Mouse (Mus musculus) central nervous system, embryonic 14 days (tissue): ENCODE measurements around the gene Tbc1d10b. TPM values are rescaled to one million over a fixed set of nuclear protein-coding genes. Genes with fewer than 3 reads are reported as not detected.

Experiments
- polyA plus RNA-seq: library from polyadenylated mRNA; depleted of rRNA; stranded (reverse); fragments of >200 nt; gene quantifications from 2 replicates; pipeline ENCODE4 v1.2.3, GENCODE M21; 2012; rRNA removed

Gene Tbc1d10b
- polyA plus RNA-seq, result 55.6 and 59.0 TPM in 2 replicates

GRCm38 (mm10) chr7:127208295-127208552 lies at the start of gene Tbc1d10b:
Gene Tbc1d10b, minus strand, starts transcription at chr7:127208468.

GRCm38 (mm10) chr7:127243870-127244657 lies 35.8 kb upstream of the Tbc1d10b start, which contains the start of gene Zfp771:
Gene Zfp771, plus strand, starts transcription at chr7:127244274.

GRCm38 (mm10) chr7:127232622-127233367 lies 24.5 kb upstream of the Tbc1d10b start, which contains the start of the genes Zfp553 and Sept1:
Gene Zfp553, plus strand, starts transcription at chr7:127233061.
Gene Sept1, minus strand, starts transcription at chr7:127233130.

GRCm38 (mm10) chr7:127208553-127209438 lies 528 bp upstream of the Tbc1d10b start, which contains the start of gene Mylpf:
Gene Mylpf, plus strand, starts transcription at chr7:127208890.

GRCm38 (mm10) chr7:127195544-127196295 lies 12.5 kb downstream of the Tbc1d10b start, which contains the start of gene Cd2bp2:
Gene Cd2bp2, minus strand, starts transcription at chr7:127196050.

Other genes with a start within 250 kb of the Tbc1d10b start
- 126 and 133 TPM in 2 replicates for gene Cdipt, start 232.6 kb downstream of the Tbc1d10b start, polyA plus RNA-seq
- 0.85 and 0.95 TPM in 2 replicates for gene Cdiptos, start 232.4 kb downstream of the Tbc1d10b start, polyA plus RNA-seq
- gene Mvp, start 193.8 kb downstream of the Tbc1d10b start, polyA plus RNA-seq, result 3.9 and 5.7 TPM in 2 replicates
- 1.4 and 1.5 TPM in 2 replicates for gene Pagr1b, start 192.0 kb downstream of the Tbc1d10b start, polyA plus RNA-seq
- 15.3 and 18.9 TPM in 2 replicates for gene Pagr1a, start 191.1 kb downstream of the Tbc1d10b start, polyA plus RNA-seq
- 111 and 124 TPM in 2 replicates for gene Gm42742, start 187.4 kb downstream of the Tbc1d10b start, polyA plus RNA-seq
- gene Prrt2, start 187.3 kb downstream of the Tbc1d10b start, polyA plus RNA-seq, result 54.6 and 70.1 TPM in 2 replicates
- 309 and 326 TPM in 2 replicates for gene Maz, start 181.4 kb downstream of the Tbc1d10b start, polyA plus RNA-seq
- gene Kif22, start 166.0 kb downstream of the Tbc1d10b start, polyA plus RNA-seq, result 42.4 and 56.6 TPM in 2 replicates
- 0.10 TPM in 1 of 2 replicates, not detected in the other for gene Zg16, start 121.1 kb downstream of the Tbc1d10b start, polyA plus RNA-seq
- 2.1 TPM in 2 replicates for gene AI467606, start 117.1 kb downstream of the Tbc1d10b start, polyA plus RNA-seq
- gene Qprt, start 86.2 kb downstream of the Tbc1d10b start, polyA plus RNA-seq, result 0.68 and 1.5 TPM in 2 replicates
- 0.10 and 0.19 TPM in 2 replicates for gene Spn, start 70.6 kb downstream of the Tbc1d10b start, polyA plus RNA-seq
- gene Cd2bp2, start 12.4 kb downstream of the Tbc1d10b start, polyA plus RNA-seq, result 139 and 140 TPM in 2 replicates
- gene Mylpf, start 422 bp upstream of the Tbc1d10b start, polyA plus RNA-seq, result 4.0 and 196 TPM in 2 replicates
- gene Zfp553, start 24.6 kb upstream of the Tbc1d10b start, polyA plus RNA-seq, result 30.7 and 37.3 TPM in 2 replicates
- gene Sept1, start 24.7 kb upstream of the Tbc1d10b start, polyA plus RNA-seq, result 28.1 and 35.9 TPM in 2 replicates
- gene Zfp771, start 35.8 kb upstream of the Tbc1d10b start, polyA plus RNA-seq, result 84.0 and 85.7 TPM in 2 replicates
- 95.6 and 105 TPM in 2 replicates for gene Dctpp1, start 52.2 kb upstream of the Tbc1d10b start, polyA plus RNA-seq
- 22.5 and 23.0 TPM in 2 replicates for gene Sephs2, start 65.6 kb upstream of the Tbc1d10b start, polyA plus RNA-seq
- gene Itgal, start 87.8 kb upstream of the Tbc1d10b start, polyA plus RNA-seq, result 0.61 and 0.95 TPM in 2 replicates
- gene Zfp768, start 137.1 kb upstream of the Tbc1d10b start, polyA plus RNA-seq, result 38.6 and 41.2 TPM in 2 replicates
- gene Zfp747, start 167.6 kb upstream of the Tbc1d10b start, polyA plus RNA-seq, result 7.0 and 7.4 TPM in 2 replicates
- 3.7 and 3.8 TPM in 2 replicates for gene 9130019O22Rik, start 178.7 kb upstream of the Tbc1d10b start, polyA plus RNA-seq
- gene E430018J23Rik, start 185.2 kb upstream of the Tbc1d10b start, polyA plus RNA-seq, result 7.4 and 7.5 TPM in 2 replicates
- gene Zfp764, start 198.4 kb upstream of the Tbc1d10b start, polyA plus RNA-seq, result 4.1 and 4.9 TPM in 2 replicates
- 20.0 and 22.1 TPM in 2 replicates for gene Zfp688, start 213.6 kb upstream of the Tbc1d10b start, polyA plus RNA-seq
- gene Zfp689, start 240.7 kb upstream of the Tbc1d10b start, polyA plus RNA-seq, result 12.3 and 12.5 TPM in 2 replicates